Mouse (Mus musculus) naive thymus-derived CD4-positive, alpha-beta T cell, adult 2 months (primary cell): ENCODE results near the gene Mttp.

Experiments
- DNase-seq: peaks from one replicate; pipeline ENCODE4 v3.0.0-alpha.2; 2011; ENCODE audit warnings: low read depth

The Mttp gene

GRCm38 (mm10) chr3:138051431-138051830 is 93.3 kb downstream of the Mttp start:
- DNase-seq: no peak

GRCm38 (mm10) chr3:138050772-138051171 is 94.0 kb downstream of the Mttp start:
- no peak for DNase-seq

- no peak for DNase-seq
These were observed 95.2 kb downstream of the Mttp start for GRCm38 (mm10) chr3:138049555-138049954.

- DNase-seq: no peak
These were observed 101.5 kb downstream of the Mttp start for GRCm38 (mm10) chr3:138043316-138043715.

- DNase-seq: no peak
These were observed 103.0 kb downstream of the Mttp start for GRCm38 (mm10) chr3:138041591-138042301.

- DNase-seq: no peak
These were observed 103.8 kb downstream of the Mttp start for GRCm38 (mm10) chr3:138040938-138041337.
